Mouse (Mus musculus): ENCODE data around the gene Oxct2a.
"Not testable (repeated sequence)": the region's sequence is repeated elsewhere in the genome, so short reads cannot be mapped to it uniquely, and the experiment has no call there.

The Oxct2a gene

DNA sequence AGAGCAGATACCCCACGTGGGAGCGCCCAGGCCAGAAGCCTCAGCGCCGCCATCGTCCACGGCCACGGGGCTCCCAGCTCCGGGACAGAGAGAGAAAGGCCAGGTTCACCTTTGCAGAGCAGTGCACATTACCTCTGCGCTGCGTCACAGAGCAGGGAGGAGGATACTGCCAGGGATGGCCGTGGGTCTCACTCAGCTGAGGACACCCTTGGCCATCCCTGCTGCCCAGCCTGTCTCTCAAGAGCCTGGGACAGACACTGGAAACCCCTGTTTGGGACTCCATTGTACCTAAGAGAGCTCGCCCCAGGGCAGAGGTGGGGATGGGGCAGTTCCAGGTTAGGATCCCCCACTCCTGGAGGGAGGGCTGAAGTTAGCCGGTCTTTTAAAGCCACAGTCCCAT is at the start of gene Oxct2a:
Oxct2a (minus strand) TSS at position 101 of the 400 bp plus-strand sequence.
- no peak for DNase-seq (ENCODE audit: low spot score)

DNA sequence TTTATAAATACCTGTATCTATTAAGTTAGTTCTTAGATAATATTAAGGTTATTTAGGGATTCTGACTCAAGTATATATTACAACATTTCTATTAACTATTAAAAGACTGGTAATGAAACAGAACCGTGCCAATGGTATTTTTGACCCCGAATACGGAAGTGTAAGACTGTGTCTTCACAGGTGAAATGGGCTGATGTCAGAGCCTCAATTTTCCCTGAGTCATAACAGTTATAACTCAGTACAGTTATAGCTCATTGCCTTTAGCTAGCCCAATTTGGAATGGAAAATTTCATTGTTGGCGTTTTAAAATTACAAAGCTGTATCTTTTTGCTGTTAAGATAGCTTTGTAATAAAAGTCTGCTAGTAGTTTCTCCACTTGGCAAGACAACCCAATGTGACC is 40.1 kb upstream of the Oxct2a start:
- no peak for DNase-seq (ENCODE audit: low spot score)

DNA sequence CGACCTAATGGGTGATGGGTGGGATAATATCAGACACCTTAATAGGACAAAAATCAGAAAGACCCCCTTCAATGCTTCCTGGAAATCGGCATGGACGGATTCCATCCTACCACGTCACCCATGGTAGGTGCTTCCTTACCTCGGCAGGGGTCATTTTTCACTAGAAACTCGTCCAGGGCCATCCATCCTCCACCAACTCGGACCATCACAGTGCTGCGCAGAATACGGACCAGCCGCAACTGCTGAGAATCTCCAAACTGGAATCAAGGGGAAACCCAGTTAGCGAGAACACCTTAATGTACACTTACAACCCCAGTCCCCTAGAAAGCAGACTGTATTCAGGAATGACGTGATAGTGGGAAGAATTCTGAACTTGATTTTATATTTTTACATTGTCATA is 37.3 kb upstream of the Oxct2a start:
- no peak for DNase-seq (ENCODE audit: low spot score)

DNA sequence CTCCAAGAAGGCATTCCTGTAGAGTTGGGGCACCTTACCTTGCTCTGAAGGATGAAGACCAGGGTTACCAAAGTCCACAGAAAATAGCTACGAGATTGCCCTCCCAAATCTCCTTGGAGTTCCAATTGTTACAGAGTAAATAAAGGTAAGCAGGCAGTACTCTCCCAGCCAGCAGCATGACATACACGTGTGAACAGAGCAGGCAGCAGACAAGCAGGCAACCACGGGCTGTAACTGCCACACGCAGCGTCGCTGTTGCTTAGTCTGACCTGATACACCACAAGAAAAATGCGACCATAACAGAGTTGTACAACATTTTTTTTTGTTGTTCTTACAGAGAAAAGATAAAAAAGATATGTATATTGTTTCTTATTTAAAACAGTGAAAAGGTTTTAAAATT is 35.2 kb upstream of the Oxct2a start:
- no peak for DNase-seq (ENCODE audit: low spot score)

DNA sequence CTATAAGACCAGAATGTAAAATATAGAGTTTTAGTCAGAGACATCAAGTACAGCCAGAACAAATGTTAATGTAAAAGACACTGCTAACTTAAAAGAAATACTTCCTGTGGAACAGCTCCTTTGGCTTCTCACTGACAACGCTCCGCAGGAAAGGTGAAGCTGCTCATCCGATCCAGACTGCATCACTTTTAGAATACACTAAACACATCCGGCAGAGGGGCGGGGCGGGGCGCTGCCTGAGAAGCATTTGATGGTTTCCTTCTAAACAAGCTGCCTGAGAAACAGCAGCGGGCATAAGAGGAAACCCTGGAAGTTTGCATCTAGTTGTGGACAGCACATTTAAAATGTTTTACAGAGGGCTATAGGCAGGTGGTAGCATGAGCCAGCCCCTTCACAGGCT is 32.5 kb upstream of the Oxct2a start:
- DNase-seq (ENCODE audit: low spot score), result no peak

DNA sequence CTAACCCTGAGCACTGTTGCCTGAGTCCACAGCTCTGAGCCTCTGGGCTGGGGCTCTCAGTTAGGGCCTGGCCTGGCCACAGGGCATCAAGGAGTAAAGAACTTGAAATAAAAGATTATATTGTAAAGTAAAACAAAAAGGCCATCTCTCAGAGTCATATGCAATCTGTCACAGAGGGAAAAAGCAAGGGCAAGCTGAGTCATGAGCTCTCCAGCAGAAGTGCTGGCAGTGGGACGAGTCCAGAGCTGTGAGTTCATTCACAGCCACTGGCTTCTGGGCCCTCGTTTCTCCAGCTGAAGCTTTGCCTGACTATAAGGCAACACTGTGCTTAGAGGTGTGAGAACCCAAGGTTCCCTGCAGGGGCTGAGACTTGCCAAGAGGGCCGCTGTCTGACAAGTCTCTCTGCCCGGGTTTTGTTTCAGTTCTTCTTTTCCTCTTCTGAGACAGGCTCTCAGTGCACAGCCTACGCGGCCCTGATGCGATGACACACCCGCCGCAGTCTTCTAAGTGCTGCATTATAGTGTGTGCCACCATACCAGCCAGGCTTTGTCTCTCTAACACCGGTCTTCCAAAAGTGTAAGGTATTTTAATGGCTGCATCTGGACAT is 29.9 kb upstream of the Oxct2a start:
- no peak for DNase-seq (ENCODE audit: low spot score)

DNA sequence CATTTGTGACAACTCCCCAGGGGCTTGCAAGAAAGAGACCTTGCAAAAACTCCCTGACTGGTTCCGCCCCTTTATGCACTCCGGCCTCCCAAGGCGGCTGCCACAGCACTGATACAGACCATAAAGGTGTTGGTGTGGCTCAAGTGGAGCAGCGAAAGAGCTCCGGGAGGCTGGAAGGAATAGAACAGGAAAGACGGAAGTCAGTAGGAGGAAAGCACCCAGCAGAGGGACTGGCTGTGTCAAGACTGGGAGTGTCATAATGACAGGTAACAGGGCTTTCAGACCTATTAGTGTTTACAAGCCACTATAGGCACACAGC is 20.0 kb upstream of the Oxct2a start:
- no peak for DNase-seq (ENCODE audit: low spot score)

DNA sequence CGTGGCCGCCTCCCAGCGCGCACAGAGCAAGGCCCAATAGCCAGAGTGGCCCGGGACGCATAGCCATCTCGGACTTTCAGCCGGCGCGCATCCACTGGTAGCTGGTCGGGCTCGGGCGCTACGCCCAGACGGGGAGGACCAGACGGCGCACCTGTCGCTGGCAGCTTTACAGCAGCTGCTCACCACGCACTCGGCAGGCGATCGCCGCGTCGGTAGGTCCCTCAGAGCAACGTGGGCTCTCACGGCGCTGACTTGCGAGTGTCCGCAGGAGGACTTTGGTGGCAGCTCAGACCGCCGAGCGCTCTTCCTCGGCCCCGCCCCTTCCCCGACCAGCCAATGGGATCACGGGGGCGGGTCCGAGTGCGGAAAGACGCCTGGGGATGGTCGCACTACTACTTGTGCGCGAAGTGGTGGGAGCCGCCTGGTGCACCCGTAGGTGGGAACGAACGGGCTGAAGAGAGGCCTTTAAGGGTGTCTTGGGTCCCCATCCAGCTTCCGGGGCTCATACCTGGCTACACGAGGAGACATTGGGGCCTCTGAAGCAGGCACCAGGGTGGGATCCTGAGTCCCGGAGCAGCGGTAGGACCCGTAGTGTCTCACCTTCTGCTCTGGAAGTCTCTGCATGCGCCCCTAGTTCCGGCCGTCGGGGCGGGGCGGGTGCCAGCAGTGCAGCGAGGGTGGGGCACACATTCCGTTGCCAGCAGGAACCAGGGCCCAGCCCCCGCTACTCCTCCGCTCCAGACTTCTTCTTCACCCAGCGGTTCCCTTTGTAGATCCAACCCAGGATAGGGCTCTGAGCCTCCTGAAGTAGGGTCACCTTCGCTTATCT is 19.4 kb upstream of the Oxct2a start, which contains the start of gene Bmp8a:
Bmp8a (minus strand) TSS at position 611 of the 829 bp plus-strand sequence.
- DNase-seq (ENCODE audit: low spot score), result peak; percentile 73

DNA sequence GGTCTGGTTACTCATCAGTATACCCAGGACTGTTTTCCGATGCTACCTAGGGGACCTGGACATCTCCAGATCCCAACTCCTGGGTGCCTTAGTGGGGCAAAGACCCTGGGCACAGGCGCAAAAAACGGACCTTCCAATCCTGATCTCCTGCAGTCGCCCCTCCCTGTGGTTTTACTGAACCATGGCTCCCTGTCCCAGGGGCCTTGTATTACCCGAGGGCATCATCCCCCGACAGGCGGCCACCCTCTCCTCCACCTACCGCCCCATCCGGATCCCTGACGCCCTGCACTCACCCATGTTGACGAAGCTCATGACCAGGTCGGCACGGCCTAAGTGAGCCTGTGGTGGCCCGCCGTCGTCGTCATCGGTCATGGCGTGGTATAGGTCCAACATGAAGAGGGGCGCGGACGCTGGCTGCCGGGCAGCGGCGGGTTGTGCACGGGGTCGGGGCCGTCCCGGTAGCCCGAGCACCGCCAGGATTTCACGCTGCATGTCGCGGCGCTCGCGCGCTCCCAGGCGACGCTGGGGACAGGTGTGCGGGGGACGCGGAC is 18.7 kb upstream of the Oxct2a start:
- peak; percentile 11 for DNase-seq (ENCODE audit: low spot score)

DNA sequence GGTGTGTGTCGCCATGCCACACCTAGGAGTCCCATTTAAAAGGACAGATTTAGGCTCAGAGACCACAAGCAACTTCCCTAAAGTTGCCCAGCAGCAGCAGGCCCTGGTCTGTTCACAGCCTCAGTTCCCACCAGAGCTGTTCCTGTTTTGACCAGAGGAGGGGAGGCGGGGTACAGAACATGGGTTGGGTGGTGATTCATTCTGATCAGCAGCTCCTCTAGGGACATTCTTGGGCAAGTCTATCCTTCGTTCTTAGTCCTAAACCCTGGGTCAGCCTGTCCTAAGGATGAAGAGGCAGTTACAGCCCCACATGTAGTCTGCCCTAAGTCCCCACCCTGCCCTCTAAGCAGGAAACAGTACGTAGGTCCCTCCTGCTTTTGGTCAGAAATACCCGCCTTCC is 16.8 kb upstream of the Oxct2a start:
- DNase-seq (ENCODE audit: low spot score), result no peak

DNA sequence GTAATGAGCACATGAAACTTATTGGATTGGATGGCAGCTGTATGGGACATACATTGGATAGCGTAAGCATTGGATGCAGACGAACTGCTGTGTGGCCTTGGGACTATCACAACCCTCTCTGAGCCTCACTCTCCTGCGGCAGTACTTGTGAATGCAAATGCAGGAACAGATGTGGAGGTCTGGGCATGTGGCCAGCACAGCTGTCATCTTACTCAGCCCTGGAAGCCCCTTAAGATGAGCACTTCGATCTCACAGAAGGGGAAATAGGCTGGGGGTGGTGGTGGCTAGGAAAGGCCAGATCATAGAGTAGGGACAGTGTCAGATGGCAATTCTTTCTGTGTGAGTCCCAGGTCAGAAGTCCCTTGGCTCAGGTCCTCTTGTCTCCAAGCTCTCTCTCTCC is 14.3 kb upstream of the Oxct2a start:
- DNase-seq (ENCODE audit: low spot score), result no peak

DNA sequence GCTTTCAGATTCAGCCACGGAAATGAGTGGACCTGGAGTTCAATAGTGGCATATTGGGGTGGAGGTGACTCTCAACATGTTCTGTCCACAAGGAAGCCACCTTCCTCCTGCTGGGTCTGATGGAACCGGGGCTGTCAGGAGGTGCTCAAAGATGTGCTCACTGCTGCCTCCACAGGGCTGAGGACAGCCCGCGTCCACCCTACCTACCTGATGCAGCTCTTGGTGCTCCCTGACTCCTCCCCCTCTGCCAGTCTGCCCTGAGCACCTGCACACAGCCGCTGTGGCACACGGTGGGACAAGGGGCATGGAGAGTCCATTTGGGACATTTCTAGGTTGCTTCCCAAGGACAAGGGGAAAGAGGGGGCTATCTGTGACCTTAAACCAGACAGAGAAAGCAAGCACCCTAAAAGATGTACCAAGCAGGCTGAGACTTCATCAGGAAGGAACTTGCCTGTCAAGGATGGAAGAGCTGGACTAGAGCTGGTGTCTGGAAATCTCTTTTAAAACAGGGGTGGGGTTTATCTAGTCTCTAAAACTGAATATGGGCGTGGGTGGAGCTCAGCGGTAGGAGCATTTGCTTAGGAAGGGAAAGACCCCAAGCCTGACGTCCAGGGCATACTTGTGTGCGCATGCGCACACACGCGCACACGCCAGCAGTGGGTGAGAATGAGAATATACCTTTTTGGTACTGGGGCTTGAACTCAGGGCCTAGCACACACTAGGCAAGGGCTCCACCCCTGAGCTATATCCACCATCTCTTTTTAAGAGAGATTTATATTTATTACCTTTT is 12.6 kb upstream of the Oxct2a start:
- DNase-seq (ENCODE audit: low spot score), result no peak

DNA sequence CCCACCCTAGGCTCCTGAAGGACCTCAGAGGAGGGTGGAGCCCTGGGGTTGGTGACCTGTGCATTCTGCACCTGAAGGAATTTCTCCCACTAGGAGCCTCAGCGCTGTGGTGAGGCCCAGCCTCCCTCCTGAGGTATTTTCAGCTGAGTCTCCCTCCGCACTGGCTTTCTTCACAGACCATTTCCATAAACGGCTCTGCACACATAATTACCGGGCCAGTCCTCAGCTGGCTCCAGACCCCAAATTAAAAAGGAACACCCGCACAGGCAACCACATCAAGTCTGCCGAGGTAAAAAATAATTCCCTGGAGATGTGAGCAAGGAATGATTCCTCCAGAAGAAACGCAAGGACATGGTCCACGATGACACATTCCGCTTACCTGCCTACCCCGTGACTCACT is 11.8 kb upstream of the Oxct2a start:
- not testable (repeated sequence) for DNase-seq (ENCODE audit: low spot score)

DNA sequence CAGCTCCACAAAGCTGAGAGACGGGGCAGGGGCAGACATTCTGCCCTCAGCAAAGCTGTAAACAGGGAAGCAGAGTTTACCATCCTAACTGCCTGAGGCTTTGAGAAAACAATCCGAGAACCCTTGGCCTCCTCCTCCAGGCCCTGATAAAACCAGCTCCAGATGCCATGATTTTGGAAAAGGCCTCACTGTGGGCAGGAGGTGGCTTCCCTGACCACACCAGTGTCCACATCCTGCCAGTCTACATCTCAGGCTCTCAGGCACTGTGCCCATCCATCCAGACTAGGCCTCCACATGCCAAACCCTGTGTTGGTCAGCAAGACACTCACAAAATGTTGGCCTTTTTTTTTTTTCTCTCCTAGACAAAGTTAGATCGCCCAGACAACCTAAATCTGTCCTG is 10.7 kb upstream of the Oxct2a start:
- no peak for DNase-seq (ENCODE audit: low spot score)

DNA sequence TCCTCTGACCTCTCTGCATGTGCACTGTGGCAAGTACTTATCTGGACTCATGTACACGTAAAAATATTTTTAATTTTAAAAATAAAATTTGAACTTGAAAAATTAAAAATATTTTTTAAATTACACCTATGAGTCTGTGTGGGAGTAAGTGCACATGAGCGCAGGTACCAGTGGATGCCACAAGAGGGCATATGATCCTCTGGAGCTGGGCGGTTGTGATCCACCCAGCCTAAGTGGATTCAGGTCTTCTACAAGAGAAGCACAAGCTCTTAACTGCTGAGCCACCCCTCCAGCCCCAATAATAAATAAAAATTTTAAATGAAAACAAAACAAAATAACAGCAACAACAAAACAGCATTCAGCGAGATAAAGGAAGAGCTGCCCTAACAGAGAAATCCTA is 9.7 kb upstream of the Oxct2a start:
- no peak for DNase-seq (ENCODE audit: low spot score)

DNA sequence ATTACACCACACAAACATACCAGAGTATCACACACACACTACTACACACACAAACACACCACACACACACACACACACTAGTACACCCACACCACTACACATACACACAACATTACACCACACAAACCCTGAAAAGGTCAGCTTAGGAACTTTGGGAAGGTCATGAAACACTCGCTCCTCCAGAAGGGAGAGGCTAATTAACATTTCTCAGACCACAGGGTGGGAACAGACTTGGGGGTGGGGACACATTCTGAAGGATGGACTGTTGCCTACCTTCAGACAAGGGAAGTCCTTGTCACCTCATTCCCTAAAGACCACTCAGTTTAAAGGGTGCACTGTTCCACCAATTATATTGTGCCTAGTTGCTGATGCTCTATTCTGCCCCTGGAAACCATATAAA is 8.5 kb upstream of the Oxct2a start:
- not testable (repeated sequence) for DNase-seq (ENCODE audit: low spot score)

DNA sequence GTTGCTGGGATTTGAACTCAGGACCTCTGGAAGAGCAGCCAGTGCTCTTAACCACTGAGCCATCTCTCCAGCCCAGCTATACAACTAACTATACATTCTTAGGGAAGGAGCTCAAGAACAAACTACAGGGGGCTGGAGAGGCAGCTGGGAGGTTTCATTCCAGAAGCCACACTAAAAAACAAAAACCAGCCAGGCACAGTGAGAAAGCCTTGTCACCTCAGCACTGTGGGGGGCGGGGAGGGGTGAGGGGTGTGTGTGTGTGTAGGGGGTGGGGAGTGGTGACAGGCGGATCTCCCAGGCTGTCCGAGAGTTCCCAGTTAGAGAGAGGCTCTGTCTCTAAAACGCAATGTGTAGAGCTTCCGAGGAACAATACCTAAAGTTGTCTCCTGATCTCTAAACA is 7.9 kb upstream of the Oxct2a start:
- DNase-seq (ENCODE audit: low spot score), result no peak

DNA sequence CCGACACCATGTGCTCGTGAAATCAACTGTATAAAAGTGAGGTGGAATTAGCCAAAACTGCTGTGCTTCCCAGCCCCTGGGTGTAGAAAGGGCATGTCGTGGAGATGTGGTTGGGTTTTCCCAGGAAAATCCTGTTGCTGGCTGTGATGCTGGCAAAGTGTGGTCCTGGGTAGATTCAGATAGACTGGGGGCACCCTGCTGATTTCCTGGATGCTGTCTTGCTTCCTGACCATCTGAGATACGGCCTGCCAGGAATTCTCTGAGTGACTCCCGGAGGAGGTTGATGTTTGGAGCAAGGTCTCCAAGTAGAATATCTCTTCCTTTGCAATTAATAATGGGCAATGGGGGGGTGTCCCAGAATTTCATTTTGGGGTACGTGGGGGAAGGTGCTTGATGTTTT is 5.5 kb upstream of the Oxct2a start:
- DNase-seq (ENCODE audit: low spot score), result no peak

DNA sequence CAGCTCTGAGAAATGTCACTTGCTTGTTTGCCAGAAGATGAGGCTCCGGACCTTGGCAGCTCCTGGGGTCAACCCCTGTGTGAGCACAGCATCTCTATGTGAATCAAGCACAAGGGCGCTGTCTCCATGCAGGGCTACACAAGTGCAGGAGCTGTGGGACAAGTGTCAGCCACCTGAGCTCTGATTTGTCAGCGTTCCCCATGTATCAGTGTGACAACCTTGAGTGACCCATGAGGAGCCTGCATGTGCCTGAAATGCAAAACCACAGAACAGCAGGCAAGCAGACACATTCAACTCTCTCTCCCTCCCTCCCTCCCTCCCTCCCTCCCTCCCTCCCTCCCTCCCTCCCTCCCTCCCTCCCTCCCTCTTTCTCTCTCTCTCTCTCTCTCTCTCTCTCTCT is 4.2 kb upstream of the Oxct2a start:
- DNase-seq (ENCODE audit: low spot score), result no peak

DNA sequence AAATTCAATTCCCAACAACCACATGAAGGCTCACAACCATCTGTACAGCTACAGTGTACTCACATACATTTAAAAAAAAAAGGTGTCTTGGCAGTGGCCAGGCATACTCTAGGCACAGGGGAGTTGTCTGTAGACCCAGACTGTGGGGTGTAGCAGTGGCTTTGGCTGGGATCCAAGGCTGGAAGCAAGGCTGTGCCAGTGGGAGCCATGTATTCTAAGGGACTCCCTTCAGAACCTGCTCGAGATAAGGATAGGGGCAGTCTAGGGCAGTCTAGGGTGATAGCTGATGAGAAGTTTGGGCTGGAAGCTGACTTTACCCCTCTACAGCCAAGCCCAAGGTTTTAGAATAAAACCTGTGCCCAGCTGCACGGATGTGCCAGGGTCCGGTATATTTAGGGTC is 2.7 kb upstream of the Oxct2a start:
- no peak for DNase-seq (ENCODE audit: low spot score)

DNA sequence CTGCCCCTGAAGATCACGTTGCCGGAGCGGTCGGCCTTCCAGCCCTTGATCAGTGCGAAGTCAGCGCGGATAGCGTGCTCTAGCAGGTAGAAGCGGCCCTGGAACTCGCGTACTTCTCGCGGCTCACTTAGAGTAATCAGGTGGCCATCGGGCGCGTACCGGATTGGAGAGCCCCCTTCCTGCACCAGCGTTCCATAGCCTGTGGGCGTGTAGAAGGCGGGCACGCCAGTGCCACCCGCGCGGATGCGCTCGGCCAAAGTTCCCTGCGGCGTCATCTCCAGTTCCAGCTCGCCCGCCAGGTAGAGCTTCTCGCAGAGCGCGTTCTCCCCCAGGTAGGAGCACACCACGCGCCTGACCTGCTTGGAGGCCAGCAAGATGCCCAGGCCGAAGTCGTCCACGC is 524 bp downstream of the Oxct2a start:
- not testable (repeated sequence) for DNase-seq (ENCODE audit: low spot score)

DNA sequence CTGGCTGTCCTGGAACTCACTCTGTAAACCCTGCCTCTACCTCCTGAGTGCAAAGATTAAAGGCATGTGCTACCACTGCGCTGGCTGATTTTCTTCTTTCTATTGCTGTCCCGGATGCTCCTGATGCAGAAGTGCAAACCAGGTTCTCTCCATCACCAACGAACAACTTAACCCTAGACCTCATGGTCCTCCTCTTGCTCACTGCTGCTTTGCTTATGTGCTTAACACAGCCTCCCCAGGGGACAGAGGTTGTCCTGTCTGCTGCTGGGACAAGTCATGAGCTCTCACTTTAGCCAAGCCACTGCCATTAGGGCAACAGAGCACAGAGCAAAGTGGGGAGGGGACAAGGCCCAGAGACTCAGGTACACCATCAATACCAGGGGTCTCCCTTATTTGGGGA is 8.9 kb downstream of the Oxct2a start:
- DNase-seq (ENCODE audit: low spot score), result no peak

DNA sequence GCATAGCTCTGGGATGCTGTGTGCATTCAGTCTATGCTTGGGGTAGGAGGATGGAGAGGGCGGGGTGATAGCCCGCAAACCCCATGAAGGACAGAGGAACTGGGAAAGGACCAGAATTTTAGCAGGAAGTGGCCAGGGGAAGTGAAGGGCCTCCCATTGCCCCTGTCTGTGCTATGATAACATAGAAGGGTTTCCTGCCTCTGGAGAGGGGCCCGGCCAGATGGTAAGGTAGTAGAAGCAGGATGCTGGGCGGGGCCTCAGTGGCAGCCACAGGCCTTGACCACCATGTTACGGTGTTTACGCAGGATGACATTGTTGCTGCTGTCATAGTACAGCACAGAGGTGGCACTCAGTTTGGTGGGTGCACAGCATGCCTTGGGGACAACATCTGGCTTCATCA is 10.4 kb downstream of the Oxct2a start:
- no peak for DNase-seq (ENCODE audit: low spot score)
